Mouse (Mus musculus): Measurements from ENCODE around the gene Secisbp2l. TPM values are rescaled to one million over a fixed set of nuclear protein-coding genes. Genes with fewer than 3 reads are reported as not detected.
A peak's percentile ranks its signal among the peaks of the same experiment; 100 is the strongest.

Gene Secisbp2l
- polyA plus RNA-seq, 1 experiment from 2014 or later = 45.3 TPM

DNA sequence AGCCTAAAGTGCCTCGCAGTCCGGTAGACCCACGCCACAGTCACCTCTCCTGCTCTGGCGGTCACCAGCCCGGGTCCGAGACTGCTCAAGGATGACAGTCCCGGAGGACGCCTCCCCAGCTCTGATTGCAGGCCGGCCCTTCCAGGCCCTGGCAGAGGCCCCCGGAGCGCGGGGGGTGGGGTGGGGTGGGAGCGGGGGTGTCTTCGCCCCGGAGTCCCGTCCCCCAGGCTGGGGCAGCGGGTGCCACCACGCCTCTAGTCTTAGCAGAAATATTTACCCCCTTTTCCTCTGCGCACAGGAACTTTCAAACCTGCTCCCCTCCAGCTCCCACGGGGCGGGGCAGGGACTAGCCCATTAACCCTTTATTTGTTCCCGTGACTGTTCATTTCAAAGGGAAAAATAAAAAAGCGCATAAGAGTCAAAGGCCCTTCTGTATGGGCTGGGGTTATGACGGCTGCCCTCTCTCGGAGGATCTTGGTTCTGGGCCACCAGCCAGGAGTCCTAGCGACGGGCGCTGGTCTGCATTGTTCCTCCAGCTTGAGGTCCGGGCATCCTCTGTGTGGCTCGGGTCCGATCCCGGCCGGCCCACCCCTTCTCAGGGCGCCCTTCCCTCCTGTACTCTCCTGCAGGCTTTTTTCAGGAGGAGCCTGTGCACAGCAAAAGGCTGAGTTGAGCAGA, 59.1 kb downstream of the Secisbp2l start:
- Histone ChIP-seq H3K4me3 (ENCODE audit: low read depth, low read length) (peak overlapping the region; percentile 41), H3K4me2 (replicated peaks; ENCODE audit: low read depth, low read length) (peak overlapping the region; percentile 96), H3K36me3 (ENCODE audit: insufficient read depth, low read length) (no peaks in the 10 kb centered on the region), H3K27me3 (replicated peaks; ENCODE audit: insufficient read depth, low read length) (peaks cover 16% of the 10 kb centered on the region), H3K4me1 (ENCODE audit: insufficient read depth, low read depth, low read length) (peaks cover 18% of the 10 kb centered on the region; the same call in 1 of the 2 replicates), H3K27ac (ENCODE audit: low read length) (no peak overlapping the region), H3K9ac (replicated peaks; ENCODE audit: low read depth) (peak overlapping the region; percentile 16), H3K9me3 (ENCODE audit: low read length) (no peaks in the 10 kb centered on the region)
- peak; percentile 75 for ATAC-seq
- WGBS = 3% methylated on average over 34 of the region's 34 CpGs
- peak; percentile 58 for DNase-seq (ENCODE audit: low spot score)
- TF ChIP-seq EP300 (IDR thresholded peaks at IDR 0.05) (no peak), CTCF (IDR thresholded peaks at IDR 0.05) (peak; percentile 54)

DNA sequence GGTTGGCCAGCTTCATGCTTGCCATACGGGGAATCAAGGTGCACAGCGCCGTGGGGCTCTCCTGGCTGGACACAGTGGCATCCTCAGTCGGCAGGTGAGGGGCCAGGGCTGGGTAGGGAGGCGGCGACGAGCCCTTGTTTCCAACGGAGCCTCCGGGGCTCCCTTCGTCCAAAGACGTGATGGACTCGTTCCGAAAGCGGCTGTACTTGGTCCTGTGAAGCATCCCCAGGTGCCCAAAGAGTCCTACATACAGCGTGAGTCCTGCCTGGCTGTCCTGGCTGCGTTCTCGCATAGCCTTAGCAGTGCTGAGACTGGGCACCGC, 59.6 kb downstream of the Secisbp2l start:
- Histone ChIP-seq H3K27ac (ENCODE audit: low read length) (no peak overlapping the region), H3K36me3 (ENCODE audit: insufficient read depth, low read length) (no peaks in the 10 kb centered on the region), H3K9me3 (ENCODE audit: low read length) (no peaks in the 10 kb centered on the region), H3K27me3 (replicated peaks; ENCODE audit: insufficient read depth, low read length) (peaks cover 16% of the 10 kb centered on the region), H3K4me3 (ENCODE audit: low read depth, low read length) (peak overlapping the region; percentile 41), H3K4me1 (ENCODE audit: insufficient read depth, low read depth, low read length) (peaks cover 18% of the 10 kb centered on the region; the same call in 1 of the 2 replicates), H3K4me2 (replicated peaks; ENCODE audit: low read depth, low read length) (peak overlapping the region; percentile 96), H3K9ac (replicated peaks; ENCODE audit: low read depth) (peak overlapping the region; percentile 16; the same call in 1 of the 2 replicates)
- TF ChIP-seq EP300 (IDR thresholded peaks at IDR 0.05) (no peak), CTCF (IDR thresholded peaks at IDR 0.05) (no peak)
- ATAC-seq = no peak
- WGBS = 4% methylated on average over 18 of the region's 18 CpGs
- no peak for DNase-seq (ENCODE audit: low spot score)

DNA sequence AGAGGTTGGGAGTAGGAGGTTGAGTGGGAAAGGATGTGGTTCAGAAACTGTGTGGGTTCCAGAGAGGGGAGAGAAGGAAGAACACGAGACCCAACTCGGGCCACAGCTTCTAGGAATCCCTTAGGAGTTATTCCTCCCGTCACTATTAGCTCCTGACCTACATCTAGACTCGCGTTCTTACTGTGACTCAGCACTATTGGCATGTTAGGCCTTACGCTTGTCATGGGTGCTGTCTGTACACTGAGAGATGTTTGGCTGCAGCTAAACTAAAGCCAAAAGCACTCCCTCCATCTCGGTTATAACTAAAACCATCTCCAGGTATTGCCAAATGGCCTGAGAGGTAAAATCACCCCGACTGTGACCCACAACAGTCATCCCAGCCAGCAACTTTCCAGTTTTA, 66.1 kb downstream of the Secisbp2l start:
- H3K27me3 ChIP-seq (replicated peaks; ENCODE audit: insufficient read depth, low read length) = peaks cover 3% of the 10 kb centered on the region; the same call in 1 of the 2 replicates
- DNase-seq (ENCODE audit: low spot score) (no peak), ATAC-seq (no peak)
- TF ChIP-seq CTCF (IDR thresholded peaks at IDR 0.05) (no peak), EP300 (IDR thresholded peaks at IDR 0.05) (no peak)
- no peak overlapping the region for H3K9ac ChIP-seq (replicated peaks; ENCODE audit: low read depth)
- H3K4me3 ChIP-seq (ENCODE audit: low read depth, low read length) = no peak overlapping the region
- 76% methylated on average over 8 of the region's 8 CpGs for WGBS
- no peak overlapping the region for H3K27ac ChIP-seq (ENCODE audit: low read length)
- H3K4me1 ChIP-seq (ENCODE audit: insufficient read depth, low read depth, low read length) = no peaks in the 10 kb centered on the region
- no peak overlapping the region for H3K4me2 ChIP-seq (replicated peaks; ENCODE audit: low read depth, low read length)
- no peaks in the 10 kb centered on the region for H3K9me3 ChIP-seq (ENCODE audit: low read length)
- no peaks in the 10 kb centered on the region for H3K36me3 ChIP-seq (ENCODE audit: insufficient read depth, low read length)

DNA sequence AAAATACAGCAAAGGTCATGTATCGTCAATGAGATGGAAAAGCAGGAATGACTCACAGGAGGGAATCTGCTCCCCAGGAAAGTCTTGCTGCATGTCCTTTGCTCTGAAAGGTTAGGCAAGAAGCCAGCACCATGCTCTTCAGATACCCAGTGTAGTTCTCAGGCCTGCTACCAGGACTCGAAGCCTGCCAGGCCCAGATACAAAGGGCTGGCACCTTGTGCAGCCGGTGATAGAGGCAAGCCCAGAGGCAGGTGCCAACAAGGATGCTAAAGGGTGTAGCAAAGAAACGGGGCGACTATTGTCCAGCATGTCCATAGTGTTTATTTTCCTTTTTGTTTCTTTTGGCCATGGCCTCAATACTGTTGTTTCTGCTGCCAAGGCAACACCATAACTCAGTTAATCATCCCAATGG, 76.2 kb downstream of the Secisbp2l start:
- TF ChIP-seq EP300 (IDR thresholded peaks at IDR 0.05) (no peak), CTCF (IDR thresholded peaks at IDR 0.05) (no peak)
- Histone ChIP-seq H3K27ac (ENCODE audit: low read length) (no peak overlapping the region), H3K9ac (replicated peaks; ENCODE audit: low read depth) (no peak overlapping the region), H3K36me3 (ENCODE audit: insufficient read depth, low read length) (no peaks in the 10 kb centered on the region), H3K4me3 (ENCODE audit: low read depth, low read length) (no peak overlapping the region), H3K4me1 (ENCODE audit: insufficient read depth, low read depth, low read length) (no peaks in the 10 kb centered on the region), H3K4me2 (replicated peaks; ENCODE audit: low read depth, low read length) (no peak overlapping the region), H3K27me3 (replicated peaks; ENCODE audit: insufficient read depth, low read length) (no peaks in the 10 kb centered on the region), H3K9me3 (ENCODE audit: low read length) (no peaks in the 10 kb centered on the region)
- ATAC-seq (peak; percentile 41), DNase-seq (ENCODE audit: low spot score) (peak; percentile 49)
- 46% methylated on average over 5 of the region's 5 CpGs for WGBS

DNA sequence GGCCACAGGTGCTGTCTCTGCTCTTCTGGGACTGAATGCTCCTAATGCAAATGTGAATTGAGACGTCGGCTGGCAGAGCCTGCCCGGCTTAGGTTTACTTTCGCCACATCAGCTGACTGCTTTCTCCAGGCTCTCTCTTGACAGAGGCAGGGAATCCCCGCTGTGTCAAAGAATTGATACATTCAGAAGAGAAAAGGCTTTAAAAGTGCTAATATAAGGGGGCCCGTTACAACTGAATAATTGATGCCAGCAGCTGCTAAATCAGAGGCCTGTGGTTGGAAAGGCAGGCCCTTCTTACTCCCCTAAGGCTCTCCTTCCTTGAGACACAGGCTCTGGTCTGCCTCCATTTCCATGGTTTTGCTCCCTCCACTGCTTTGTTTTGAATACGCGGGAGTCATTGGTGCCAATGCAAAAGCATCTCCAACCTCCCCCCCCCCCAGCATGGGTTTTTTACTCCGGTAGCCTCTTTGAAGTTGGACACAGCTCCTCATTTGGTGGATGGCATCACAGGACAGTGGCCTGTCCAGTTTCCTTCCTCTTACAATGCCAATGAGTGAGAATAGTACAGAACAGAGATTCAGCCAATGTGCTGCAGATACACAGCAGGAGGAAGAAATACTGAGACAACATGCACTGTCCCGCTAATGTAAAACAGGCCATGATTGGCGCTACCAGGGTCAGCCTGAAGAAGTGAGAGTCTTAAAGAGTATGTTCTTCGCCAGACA, 77.6 kb downstream of the Secisbp2l start:
- Histone ChIP-seq H3K4me2 (replicated peaks; ENCODE audit: low read depth, low read length) (no peak overlapping the region), H3K9me3 (ENCODE audit: low read length) (no peaks in the 10 kb centered on the region), H3K4me1 (ENCODE audit: insufficient read depth, low read depth, low read length) (no peaks in the 10 kb centered on the region), H3K27ac (ENCODE audit: low read length) (no peak overlapping the region), H3K4me3 (ENCODE audit: low read depth, low read length) (no peak overlapping the region), H3K9ac (replicated peaks; ENCODE audit: low read depth) (no peak overlapping the region), H3K27me3 (replicated peaks; ENCODE audit: insufficient read depth, low read length) (no peaks in the 10 kb centered on the region), H3K36me3 (ENCODE audit: insufficient read depth, low read length) (no peaks in the 10 kb centered on the region)
- TF ChIP-seq CTCF (IDR thresholded peaks at IDR 0.05) (no peak), EP300 (IDR thresholded peaks at IDR 0.05) (no peak)
- no peak for DNase-seq (ENCODE audit: low spot score)
- WGBS = 67% methylated on average over 12 of the region's 12 CpGs
- no peak for ATAC-seq

DNA sequence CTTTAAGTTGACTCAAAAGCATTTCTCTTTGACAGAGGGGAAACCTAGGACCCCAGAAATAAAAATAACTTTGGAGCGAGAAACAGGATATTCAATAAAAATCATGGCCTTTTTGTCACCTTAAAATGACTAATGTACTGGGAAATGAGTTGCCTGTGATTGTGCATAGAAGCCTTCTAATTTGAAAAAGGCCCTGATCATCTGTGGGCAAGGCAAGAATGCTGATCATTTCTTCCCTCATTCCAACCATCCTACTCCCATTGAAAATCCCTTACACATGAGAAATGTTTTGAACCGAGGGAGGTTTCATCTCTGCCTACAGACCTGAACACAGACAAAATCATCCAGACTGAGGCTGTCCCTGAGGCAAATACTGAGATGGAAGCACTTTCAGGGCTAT, 79.8 kb downstream of the Secisbp2l start:
- Histone ChIP-seq H3K4me1 (ENCODE audit: insufficient read depth, low read depth, low read length) (no peaks in the 10 kb centered on the region), H3K27ac (ENCODE audit: low read length) (no peak overlapping the region), H3K9ac (replicated peaks; ENCODE audit: low read depth) (no peak overlapping the region), H3K36me3 (ENCODE audit: insufficient read depth, low read length) (no peaks in the 10 kb centered on the region), H3K4me3 (ENCODE audit: low read depth, low read length) (no peak overlapping the region), H3K27me3 (replicated peaks; ENCODE audit: insufficient read depth, low read length) (no peaks in the 10 kb centered on the region), H3K4me2 (replicated peaks; ENCODE audit: low read depth, low read length) (no peak overlapping the region), H3K9me3 (ENCODE audit: low read length) (no peaks in the 10 kb centered on the region)
- no peak for TF ChIP-seq CTCF (IDR thresholded peaks at IDR 0.05)
- no peak for TF ChIP-seq EP300 (IDR thresholded peaks at IDR 0.05)
- 78% methylated on average over 2 of the region's 2 CpGs for WGBS
- no peak for ATAC-seq
- no peak for DNase-seq (ENCODE audit: low spot score)

All from lung, postnatal 0 days (tissue).